Mouse (Mus musculus): ENCODE measurements around the gene Lgi4. TPM values are rescaled to one million over a fixed set of nuclear protein-coding genes. Genes with fewer than 3 reads are reported as not detected.

The Lgi4 gene
- polyA plus RNA-seq, 1 experiment = 0.88 TPM

GRCm38 (mm10) chr7:31081106-31081505 lies 22.0 kb downstream of the Lgi4 start:
- Histone ChIP-seq H3K36me3 (ENCODE audit: control insufficient read depth, insufficient read depth, low read length, poor library complexity, severe bottlenecking) (no peaks in the 10 kb centered on the region), H3K4me3 (ENCODE audit: low read depth, low read length) (no peak overlapping the region), H3K27ac (ENCODE audit: insufficient read depth, low read length) (no peak overlapping the region), H3K9ac (ENCODE audit: low read depth, poor library complexity, severe bottlenecking) (no peak overlapping the region), H3K9me3 (replicated peaks; ENCODE audit: control insufficient read depth, insufficient read depth, low read length, poor library complexity, severe bottlenecking) (no peaks in the 10 kb centered on the region), H3K4me1 (ENCODE audit: control insufficient read depth, insufficient read depth, low read length) (no peaks in the 10 kb centered on the region), H3K27me3 (ENCODE audit: control insufficient read depth, insufficient read depth, low read length, poor library complexity, severe bottlenecking) (no peaks in the 10 kb centered on the region)
- TF ChIP-seq POLR2A (IDR thresholded peaks at IDR 0.05; ENCODE audit: insufficient read depth, low read length) (no peak), EP300 (IDR thresholded peaks at IDR 0.05; ENCODE audit: insufficient read depth, low read depth, low read length) (no peak), CTCF (IDR thresholded peaks at IDR 0.05; ENCODE audit: low read depth, low read length) (no peak)

GRCm38 (mm10) chr7:31082106-31082505 lies 23.0 kb downstream of the Lgi4 start:
- no peak overlapping the region for H3K27ac ChIP-seq (ENCODE audit: insufficient read depth, low read length)
- no peak for TF ChIP-seq POLR2A (IDR thresholded peaks at IDR 0.05; ENCODE audit: insufficient read depth, low read length)
- TF ChIP-seq EP300 (IDR thresholded peaks at IDR 0.05; ENCODE audit: insufficient read depth, low read depth, low read length) = no peak
- no peak for TF ChIP-seq CTCF (IDR thresholded peaks at IDR 0.05; ENCODE audit: low read depth, low read length)
- H3K27me3 ChIP-seq (ENCODE audit: control insufficient read depth, insufficient read depth, low read length, poor library complexity, severe bottlenecking) = no peaks in the 10 kb centered on the region
- H3K36me3 ChIP-seq (ENCODE audit: control insufficient read depth, insufficient read depth, low read length, poor library complexity, severe bottlenecking) = no peaks in the 10 kb centered on the region
- no peaks in the 10 kb centered on the region for H3K9me3 ChIP-seq (replicated peaks; ENCODE audit: control insufficient read depth, insufficient read depth, low read length, poor library complexity, severe bottlenecking)
- H3K4me3 ChIP-seq (ENCODE audit: low read depth, low read length) = no peak overlapping the region
- no peak overlapping the region for H3K9ac ChIP-seq (ENCODE audit: low read depth, poor library complexity, severe bottlenecking)
- H3K4me1 ChIP-seq (ENCODE audit: control insufficient read depth, insufficient read depth, low read length) = no peaks in the 10 kb centered on the region

- no peaks in the 10 kb centered on the region for H3K36me3 ChIP-seq (ENCODE audit: control insufficient read depth, insufficient read depth, low read length, poor library complexity, severe bottlenecking)
- no peak overlapping the region for H3K27ac ChIP-seq (ENCODE audit: insufficient read depth, low read length)
- TF ChIP-seq POLR2A (IDR thresholded peaks at IDR 0.05; ENCODE audit: insufficient read depth, low read length) = no peak
- no peak for TF ChIP-seq CTCF (IDR thresholded peaks at IDR 0.05; ENCODE audit: low read depth, low read length)
- TF ChIP-seq EP300 (IDR thresholded peaks at IDR 0.05; ENCODE audit: insufficient read depth, low read depth, low read length) = no peak
- H3K27me3 ChIP-seq (ENCODE audit: control insufficient read depth, insufficient read depth, low read length, poor library complexity, severe bottlenecking) = no peaks in the 10 kb centered on the region
- H3K9ac ChIP-seq (ENCODE audit: low read depth, poor library complexity, severe bottlenecking) = no peak overlapping the region
- no peaks in the 10 kb centered on the region for H3K4me1 ChIP-seq (ENCODE audit: control insufficient read depth, insufficient read depth, low read length)
- H3K4me3 ChIP-seq (ENCODE audit: low read depth, low read length) = no peak overlapping the region
- H3K9me3 ChIP-seq (replicated peaks; ENCODE audit: control insufficient read depth, insufficient read depth, low read length, poor library complexity, severe bottlenecking) = no peaks in the 10 kb centered on the region
Measured at GRCm38 (mm10) chr7:31082831-31083588, 23.9 kb downstream of the Lgi4 start.

GRCm38 (mm10) chr7:31084140-31084539 lies 25.0 kb downstream of the Lgi4 start:
- H3K36me3 ChIP-seq (ENCODE audit: control insufficient read depth, insufficient read depth, low read length, poor library complexity, severe bottlenecking) = no peaks in the 10 kb centered on the region
- no peak overlapping the region for H3K4me3 ChIP-seq (ENCODE audit: low read depth, low read length)
- H3K27me3 ChIP-seq (ENCODE audit: control insufficient read depth, insufficient read depth, low read length, poor library complexity, severe bottlenecking) = no peaks in the 10 kb centered on the region
- no peaks in the 10 kb centered on the region for H3K9me3 ChIP-seq (replicated peaks; ENCODE audit: control insufficient read depth, insufficient read depth, low read length, poor library complexity, severe bottlenecking)
- no peak overlapping the region for H3K9ac ChIP-seq (ENCODE audit: low read depth, poor library complexity, severe bottlenecking)
- H3K4me1 ChIP-seq (ENCODE audit: control insufficient read depth, insufficient read depth, low read length) = no peaks in the 10 kb centered on the region
- TF ChIP-seq POLR2A (IDR thresholded peaks at IDR 0.05; ENCODE audit: insufficient read depth, low read length) (no peak), EP300 (IDR thresholded peaks at IDR 0.05; ENCODE audit: insufficient read depth, low read depth, low read length) (no peak), CTCF (IDR thresholded peaks at IDR 0.05; ENCODE audit: low read depth, low read length) (no peak)
- no peak overlapping the region for H3K27ac ChIP-seq (ENCODE audit: insufficient read depth, low read length)

GRCm38 (mm10) chr7:31085171-31085570 lies 26.0 kb downstream of the Lgi4 start:
- 0 out of 2 replicates have a peak, but pooled peaks have one; percentile 42 for TF ChIP-seq EP300 (IDR thresholded peaks at IDR 0.05; ENCODE audit: insufficient read depth, low read depth, low read length)
- no peak for TF ChIP-seq CTCF (IDR thresholded peaks at IDR 0.05; ENCODE audit: low read depth, low read length)
- H3K9ac ChIP-seq (ENCODE audit: low read depth, poor library complexity, severe bottlenecking) = no peak overlapping the region
- no peaks in the 10 kb centered on the region for H3K27me3 ChIP-seq (ENCODE audit: control insufficient read depth, insufficient read depth, low read length, poor library complexity, severe bottlenecking)
- no peaks in the 10 kb centered on the region for H3K4me1 ChIP-seq (ENCODE audit: control insufficient read depth, insufficient read depth, low read length)
- H3K36me3 ChIP-seq (ENCODE audit: control insufficient read depth, insufficient read depth, low read length, poor library complexity, severe bottlenecking) = no peaks in the 10 kb centered on the region
- H3K27ac ChIP-seq (ENCODE audit: insufficient read depth, low read length) = peak overlapping the region; percentile 22; the same call in 1 of the 2 replicates
- no peak overlapping the region for H3K4me3 ChIP-seq (ENCODE audit: low read depth, low read length)
- H3K9me3 ChIP-seq (replicated peaks; ENCODE audit: control insufficient read depth, insufficient read depth, low read length, poor library complexity, severe bottlenecking) = 0 out of 2 replicates have a peak, but pooled peaks cover 3% of the 10 kb centered on the region

- no peaks in the 10 kb centered on the region for H3K4me1 ChIP-seq (ENCODE audit: control insufficient read depth, insufficient read depth, low read length)
- no peak overlapping the region for H3K4me3 ChIP-seq (ENCODE audit: low read depth, low read length)
- H3K36me3 ChIP-seq (ENCODE audit: control insufficient read depth, insufficient read depth, low read length, poor library complexity, severe bottlenecking) = no peaks in the 10 kb centered on the region
- TF ChIP-seq CTCF (IDR thresholded peaks at IDR 0.05; ENCODE audit: low read depth, low read length) (no peak), POLR2A (IDR thresholded peaks at IDR 0.05; ENCODE audit: insufficient read depth, low read length) (no peak), EP300 (IDR thresholded peaks at IDR 0.05; ENCODE audit: insufficient read depth, low read depth, low read length) (no peak)
- no peak overlapping the region for H3K27ac ChIP-seq (ENCODE audit: insufficient read depth, low read length)
- 0 out of 2 replicates have a peak, but pooled peaks cover 3% of the 10 kb centered on the region for H3K9me3 ChIP-seq (replicated peaks; ENCODE audit: control insufficient read depth, insufficient read depth, low read length, poor library complexity, severe bottlenecking)
- no peaks in the 10 kb centered on the region for H3K27me3 ChIP-seq (ENCODE audit: control insufficient read depth, insufficient read depth, low read length, poor library complexity, severe bottlenecking)
- no peak overlapping the region for H3K9ac ChIP-seq (ENCODE audit: low read depth, poor library complexity, severe bottlenecking)
Measured at GRCm38 (mm10) chr7:31086175-31086755, 27.1 kb downstream of the Lgi4 start.
